Mouse (Mus musculus) G1E (cell line): ENCODE data around the gene Rcn1.

Source experiments
- CTCF ChIP-seq: IDR thresholded peaks from 2 replicates; pipeline ENCODE4 v1.5.1; 2012; ENCODE audit warnings: low read depth, low read length, inconsistent platforms, mixed read lengths
- GATA2 ChIP-seq: IDR thresholded peaks from 2 replicates; pipeline ENCODE4 v1.6.1; 2012; ENCODE audit warnings: low read depth, low read length, inconsistent platforms, borderline replicate concordance
- TAL1 ChIP-seq: conservative IDR thresholded peaks from 2 replicates; pipeline ENCODE4 v1.6.1; 2012; ENCODE audit warnings: low read depth, low read length, inconsistent platforms, mixed read lengths

GRCm38 (mm10) chr2:105416046-105416659 lies 17.0 kb upstream of the Rcn1 start:
- no peak for TF ChIP-seq TAL1
- no peak for TF ChIP-seq CTCF
- no peak for TF ChIP-seq GATA2
